Mouse (Mus musculus): ENCODE results near the gene Nsun5.

Gene Nsun5

DNA sequence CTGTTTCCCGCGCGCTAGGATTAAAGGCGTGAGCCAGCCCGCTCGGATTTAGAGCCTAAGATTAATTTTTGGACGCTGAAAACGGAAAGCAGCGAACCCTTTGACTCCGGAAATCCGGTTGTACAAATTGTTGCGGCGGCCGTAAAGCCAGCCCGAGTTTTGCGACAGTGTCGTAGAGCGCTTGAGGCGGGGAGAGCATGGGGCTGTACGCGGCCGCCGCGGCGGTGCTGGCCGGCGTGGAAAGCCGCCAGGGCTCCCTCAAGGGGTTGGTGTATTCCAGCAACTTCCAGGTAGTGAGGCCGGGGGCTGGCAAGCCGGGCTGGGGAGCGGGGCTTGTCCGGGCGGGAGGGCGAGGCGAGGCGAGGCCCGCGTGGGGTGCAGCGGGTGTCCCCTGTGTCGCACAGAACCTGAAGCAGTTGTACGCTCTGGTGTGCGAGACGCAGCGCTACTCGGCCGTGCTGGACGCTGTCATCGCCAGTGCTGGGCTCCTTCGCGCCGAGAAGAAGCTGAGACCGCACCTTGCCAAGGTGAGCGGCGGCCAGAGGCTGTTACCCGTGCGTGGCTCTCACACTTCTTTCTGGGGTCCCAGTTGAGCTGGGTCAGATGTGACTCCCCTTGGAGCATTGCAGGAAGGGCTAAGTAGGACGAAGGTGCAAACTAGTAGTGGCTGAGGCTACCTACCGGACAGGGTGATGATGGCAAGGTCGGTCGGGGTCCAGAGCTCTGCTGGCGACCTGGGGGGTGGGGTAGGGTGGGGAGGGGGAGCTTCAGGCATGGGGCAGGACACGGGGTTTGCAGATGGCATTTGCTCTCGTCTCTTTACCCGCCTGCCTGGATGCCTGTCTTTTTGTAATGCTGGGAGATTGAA is at the start of gene Nsun5:
Gene Nsun5 (plus strand): TSS at position 167 of the 868 bp plus-strand sequence.
- in situ Hi-C loops (cut with MboI; ENCODE audit: unreplicated experiment in 2 of 2), result loop anchor here in 1 of 2 experiments (10.0 kb wide), 1 partner anchor 255 kb away; no protein-coding TSS in a partner anchor

GRCm38 (mm10) chr5:135322197-135322596 is 47.6 kb upstream of the Nsun5 start:
- in situ Hi-C loops (cut with MboI; ENCODE audit: unreplicated experiment in 2 of 2), result no loop called here

GRCm38 (mm10) chr5:135326121-135326659 is 43.6 kb upstream of the Nsun5 start:
- in situ Hi-C loops (cut with MboI; ENCODE audit: unreplicated experiment in 2 of 2), result no loop called here

DNA sequence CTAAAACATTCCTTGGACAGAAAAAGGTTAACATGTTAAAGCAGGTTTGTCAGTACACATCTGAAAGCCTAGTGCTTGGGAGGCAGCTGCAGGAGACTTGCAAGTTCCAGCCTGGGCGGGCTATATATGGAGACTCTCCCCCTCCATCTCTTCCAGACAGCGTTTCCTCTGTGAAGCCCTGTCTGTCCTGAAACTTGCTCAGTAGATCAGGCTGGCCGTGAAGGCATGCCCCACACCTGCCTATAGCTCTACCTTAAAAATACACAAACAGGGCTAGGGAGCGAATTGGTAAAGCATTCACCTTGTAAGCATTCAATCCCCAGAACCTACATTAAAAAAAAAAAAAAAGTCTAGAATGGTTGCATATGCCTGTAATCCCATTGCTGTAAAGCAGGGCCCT is 40.3 kb upstream of the Nsun5 start:
- in situ Hi-C loops (cut with MboI; ENCODE audit: unreplicated experiment in 2 of 2), result no loop called here

DNA sequence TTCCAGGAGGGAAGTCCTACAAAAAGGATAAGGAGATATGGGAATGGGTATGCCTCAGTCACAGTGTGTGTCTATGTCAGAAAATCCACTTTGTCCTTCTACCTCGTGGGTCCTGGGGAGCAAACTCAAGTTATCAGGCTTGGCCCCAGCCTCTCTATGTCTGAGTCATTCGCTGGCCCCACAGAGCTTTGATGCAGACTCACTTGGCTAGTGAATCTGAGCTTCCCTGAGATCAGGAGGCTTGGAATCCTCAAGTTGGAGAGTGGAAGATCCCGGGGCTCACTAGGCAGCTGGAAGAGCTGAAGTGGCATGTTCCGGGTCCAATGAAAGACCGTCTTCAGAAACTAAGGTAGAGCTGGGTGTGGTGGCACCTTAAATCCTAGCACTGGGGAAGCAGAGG is 39.6 kb upstream of the Nsun5 start:
- in situ Hi-C loops (cut with MboI; ENCODE audit: unreplicated experiment in 2 of 2), result no loop called here

- in situ Hi-C loops (cut with MboI; ENCODE audit: unreplicated experiment in 2 of 2), result no loop called here
Measured at GRCm38 (mm10) chr5:135331161-135331560, 38.6 kb upstream of the Nsun5 start.

- in situ Hi-C loops (cut with MboI; ENCODE audit: unreplicated experiment in 2 of 2), result no loop called here
Measured at GRCm38 (mm10) chr5:135337575-135337974, 32.2 kb upstream of the Nsun5 start.

DNA sequence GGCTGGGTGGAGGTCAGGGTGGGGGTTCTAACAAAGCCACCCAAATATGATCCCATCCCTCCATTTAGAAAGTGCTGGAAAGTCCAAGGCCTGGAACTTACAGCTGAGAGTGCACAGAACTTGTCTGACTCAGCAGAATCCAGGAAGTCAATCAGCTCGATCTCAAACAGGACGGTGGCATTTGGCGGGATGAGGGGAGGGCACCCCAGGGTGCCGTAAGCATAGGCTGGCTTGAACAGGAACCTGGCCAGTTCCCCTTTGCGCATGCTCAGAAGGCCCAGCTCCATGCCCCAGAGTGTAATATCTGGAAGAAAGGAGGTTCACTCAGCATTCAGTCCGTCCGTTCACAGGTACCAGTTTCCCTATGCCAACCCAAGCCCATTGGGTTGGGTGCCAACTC is 23.8 kb upstream of the Nsun5 start:
- in situ Hi-C loops (cut with MboI; ENCODE audit: unreplicated experiment in 2 of 2), result no loop called here

GRCm38 (mm10) chr5:135346430-135346829 is 23.3 kb upstream of the Nsun5 start:
- in situ Hi-C loops (cut with MboI; ENCODE audit: unreplicated experiment in 2 of 2), result no loop called here

DNA sequence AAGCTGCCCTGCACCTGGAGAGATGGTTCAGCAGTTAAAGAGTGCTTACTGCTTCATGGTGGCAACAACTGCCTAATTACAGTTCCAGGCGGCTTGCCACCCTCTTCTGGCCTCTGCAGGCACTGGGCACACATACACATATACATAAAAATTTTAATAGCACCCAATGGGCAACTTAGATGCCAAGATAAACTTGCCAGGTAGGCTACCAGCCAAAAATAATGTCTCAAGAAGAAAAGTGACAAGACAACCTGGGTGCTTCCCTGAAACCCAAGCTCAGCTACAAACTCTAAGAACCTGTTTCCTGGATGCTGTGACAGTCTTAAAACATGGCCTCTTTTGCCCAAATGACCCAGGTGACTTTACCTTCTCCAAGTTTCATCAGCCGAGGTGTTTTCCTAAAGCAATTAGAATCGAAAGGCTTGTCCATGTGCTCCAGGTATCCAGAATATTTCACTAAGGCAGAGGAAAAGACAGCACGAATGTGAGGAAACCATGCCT is 22.2 kb upstream of the Nsun5 start:
- in situ Hi-C loops (cut with MboI; ENCODE audit: unreplicated experiment in 2 of 2), result no loop called here

DNA sequence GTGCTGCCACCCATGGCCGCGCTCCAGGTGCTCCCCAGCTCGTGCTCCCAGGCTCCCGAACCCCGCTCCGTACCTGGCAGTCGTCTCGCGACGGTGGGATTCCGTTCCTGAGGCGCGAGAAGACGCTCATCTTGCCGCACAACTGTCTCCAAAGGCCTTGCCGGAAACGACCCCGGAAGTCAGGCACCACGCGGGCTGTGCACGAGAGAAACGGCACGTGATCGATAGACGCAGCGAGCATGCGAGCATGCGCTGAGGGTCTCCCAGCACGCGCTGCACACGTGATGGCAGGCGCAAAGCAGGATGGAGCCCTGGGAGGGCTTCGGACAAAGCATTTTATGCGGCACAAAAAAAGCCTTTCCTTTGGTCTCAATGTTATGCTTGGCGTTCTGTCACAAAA is 19.9 kb upstream of the Nsun5 start, which contains the start of gene Fkbp6:
Gene Fkbp6 (minus strand): TSS at position 183 of the 400 bp plus-strand sequence.
- in situ Hi-C loops (cut with MboI; ENCODE audit: unreplicated experiment in 2 of 2), result no loop called here

- in situ Hi-C loops (cut with MboI; ENCODE audit: unreplicated experiment in 2 of 2), result no loop called here
Measured at GRCm38 (mm10) chr5:135351606-135352005, 18.1 kb upstream of the Nsun5 start.

GRCm38 (mm10) chr5:135352995-135353394 is 16.8 kb upstream of the Nsun5 start, which contains the start of gene Trim50:
TSS of gene Trim50 (plus strand) at chr5:135353295.
- in situ Hi-C loops (cut with MboI; ENCODE audit: unreplicated experiment in 2 of 2), result no loop called here

GRCm38 (mm10) chr5:135353564-135353963 is 16.2 kb upstream of the Nsun5 start:
- in situ Hi-C loops (cut with MboI; ENCODE audit: unreplicated experiment in 2 of 2), result no loop called here

- in situ Hi-C loops (cut with MboI; ENCODE audit: unreplicated experiment in 2 of 2), result no loop called here
Measured at GRCm38 (mm10) chr5:135356090-135356489, 13.7 kb upstream of the Nsun5 start.

- in situ Hi-C loops (cut with MboI; ENCODE audit: unreplicated experiment in 2 of 2), result no loop called here
Measured at GRCm38 (mm10) chr5:135357556-135357955, 12.2 kb upstream of the Nsun5 start.

DNA sequence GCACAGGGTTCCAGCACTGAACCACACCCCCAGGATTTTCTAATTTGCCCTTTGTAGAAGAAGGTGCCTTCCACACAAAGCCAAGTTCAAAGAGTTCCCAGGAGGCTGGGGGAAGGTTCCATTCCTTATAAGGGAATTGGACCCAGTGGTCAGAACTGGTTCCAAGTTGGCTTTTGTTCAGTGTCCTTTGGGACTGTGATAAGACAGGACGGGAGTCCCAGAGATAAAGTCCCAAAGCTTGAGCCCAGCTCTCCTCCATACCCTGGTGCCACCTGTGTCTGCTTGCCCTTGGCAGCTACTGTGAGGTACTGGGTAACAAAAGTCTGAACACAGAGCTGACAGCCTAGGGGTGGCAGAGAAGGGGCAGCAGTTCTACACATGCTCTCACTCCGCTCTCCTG is 10.0 kb upstream of the Nsun5 start:
- in situ Hi-C loops (cut with MboI; ENCODE audit: unreplicated experiment in 2 of 2), result loop anchor here in 1 of 2 experiments (10.0 kb wide), 1 partner anchor 245 kb away; no protein-coding TSS in a partner anchor

DNA sequence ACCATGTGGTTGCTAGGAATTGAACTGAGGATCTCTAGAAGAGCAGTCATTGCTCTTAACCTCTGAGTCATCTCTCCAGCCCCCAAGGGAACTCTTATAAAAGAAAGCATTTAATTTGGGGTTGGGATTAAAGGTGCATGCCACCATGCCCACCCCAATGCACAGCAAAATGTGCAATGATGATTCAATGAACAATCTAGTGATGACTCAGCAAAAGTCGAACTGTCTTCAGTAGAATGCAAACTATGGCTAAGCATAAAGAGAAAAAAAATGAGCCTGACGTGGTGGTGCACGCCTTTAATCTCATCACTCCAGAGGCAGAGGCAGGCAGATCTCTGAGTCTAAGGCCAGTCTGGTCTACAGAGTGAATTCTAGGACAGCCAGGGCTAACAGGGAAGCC is 7.2 kb upstream of the Nsun5 start:
- in situ Hi-C loops (cut with MboI; ENCODE audit: unreplicated experiment in 2 of 2), result loop anchor here in 1 of 2 experiments (10.0 kb wide), 1 partner anchor 248 kb away; no protein-coding TSS in a partner anchor

DNA sequence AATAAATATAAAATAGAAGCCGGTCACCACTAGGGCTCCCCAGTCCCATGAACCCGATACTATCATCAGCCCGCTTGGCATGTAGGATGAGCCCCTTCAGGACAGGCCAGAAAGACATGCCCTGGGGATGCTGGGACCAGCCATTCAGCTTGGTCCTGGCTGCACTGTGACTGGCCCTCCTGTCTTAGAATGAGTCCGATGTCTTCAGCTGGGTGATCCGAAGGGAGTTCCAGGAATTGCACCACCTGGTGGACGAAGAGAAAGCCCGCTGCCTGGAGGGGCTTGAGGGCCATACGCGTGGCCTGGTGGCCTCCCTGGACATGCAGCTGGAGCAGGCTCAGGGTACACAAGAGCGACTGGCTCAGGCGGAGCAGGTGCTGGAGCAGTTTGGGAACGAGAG is 6.2 kb upstream of the Nsun5 start:
- in situ Hi-C loops (cut with MboI; ENCODE audit: unreplicated experiment in 2 of 2), result loop anchor here in 1 of 2 experiments (10.0 kb wide), 1 partner anchor 249 kb away; no protein-coding TSS in a partner anchor

GRCm38 (mm10) chr5:135367841-135368240 is 1.9 kb upstream of the Nsun5 start:
- in situ Hi-C loops (cut with MboI; ENCODE audit: unreplicated experiment in 2 of 2), result loop anchor here in 1 of 2 experiments (10.0 kb wide), 1 partner anchor 253 kb away; no protein-coding TSS in a partner anchor

- in situ Hi-C loops (cut with MboI; ENCODE audit: unreplicated experiment in 2 of 2), result loop anchor here in 1 of 2 experiments (10.0 kb wide), 1 partner anchor 254 kb away; no protein-coding TSS in a partner anchor
Measured at GRCm38 (mm10) chr5:135368312-135368711, 1.4 kb upstream of the Nsun5 start.
